Mouse (Mus musculus) ES-Bruce4 (cell line): ENCODE measurements around the gene Wwp2.

Source experiments
- CTCF ChIP-seq: IDR thresholded peaks from one replicate; pipeline ENCODE4 v1.8.1; 2011; ENCODE audit warnings: low read depth, low read length
- POLR2A ChIP-seq: IDR thresholded peaks from one replicate; pipeline ENCODE4 v1.8.1; 2011; ENCODE audit warnings: low read length; ENCODE audit not compliant: insufficient read depth

- TF ChIP-seq CTCF = no peak
- TF ChIP-seq POLR2A = no peak
Measured at GRCm38 (mm10) chr8:107562164-107562563, 126.0 kb downstream of the Wwp2 start.
